Mouse (Mus musculus) gastrocnemius, postnatal 10 days (tissue): ENCODE data around the gene Adra1b. TPM values are rescaled to one million over a fixed set of nuclear protein-coding genes. Genes with fewer than 3 reads are reported as not detected.

Experiments used
- DNase-seq: peaks from one replicate; pipeline ENCODE4 v3.0.0; 2021; ENCODE audit warnings: mixed read lengths
- long read RNA-seq, 2 experiments: library from polyadenylated mRNA; stranded (forward); transcript quantifications; one replicate each; pipeline ENCODE4 v2.0.0; 2021
- total RNA-seq, 2 experiments: library from RNA; stranded (reverse); gene quantifications; 2 replicates each; pipeline ENCODE4 v1.2.3; 2021

Gene Adra1b
- under 1 TPM; 0.41 to 0.59 TPM for total RNA-seq
- long read RNA-seq, experiment 1: 0 reads
- long read RNA-seq, experiment 2: 0 reads

- no peak for DNase-seq
Measured at GRCm38 (mm10) chr11:43901051-43901654, at the start of gene Adra1b. TSS of gene Adra1b (minus strand) at chr11:43901210.

- no peak for DNase-seq
Measured at GRCm38 (mm10) chr11:43950274-43950673, 49.3 kb upstream of the Adra1b start.

- no peak for DNase-seq
Measured at GRCm38 (mm10) chr11:43943781-43944180, 42.8 kb upstream of the Adra1b start.

- DNase-seq: no peak
Measured at GRCm38 (mm10) chr11:43943167-43943566, 42.2 kb upstream of the Adra1b start.

GRCm38 (mm10) chr11:43940501-43941202 is 39.6 kb upstream of the Adra1b start:
- DNase-seq: no peak

GRCm38 (mm10) chr11:43936023-43936422 is 35.0 kb upstream of the Adra1b start:
- no peak for DNase-seq

- no peak for DNase-seq
Measured at GRCm38 (mm10) chr11:43933480-43933879, 32.5 kb upstream of the Adra1b start.

GRCm38 (mm10) chr11:43933000-43933399 is 32.0 kb upstream of the Adra1b start:
- DNase-seq: no peak

GRCm38 (mm10) chr11:43930191-43930590 is 29.2 kb upstream of the Adra1b start:
- DNase-seq: no peak

- DNase-seq: no peak
Measured at GRCm38 (mm10) chr11:43929706-43930105, 28.7 kb upstream of the Adra1b start.

- peak; percentile 35 for DNase-seq
Measured at GRCm38 (mm10) chr11:43929178-43929577, 28.2 kb upstream of the Adra1b start.

GRCm38 (mm10) chr11:43927133-43927815 is 26.3 kb upstream of the Adra1b start:
- DNase-seq: no peak

GRCm38 (mm10) chr11:43926163-43926562 is 25.2 kb upstream of the Adra1b start:
- no peak for DNase-seq

- DNase-seq: no peak
Measured at GRCm38 (mm10) chr11:43925584-43925983, 24.6 kb upstream of the Adra1b start.

GRCm38 (mm10) chr11:43921701-43922100 is 20.7 kb upstream of the Adra1b start:
- DNase-seq: no peak

GRCm38 (mm10) chr11:43919492-43920055 is 18.6 kb upstream of the Adra1b start:
- DNase-seq: no peak

GRCm38 (mm10) chr11:43914552-43915447 is 13.8 kb upstream of the Adra1b start:
- DNase-seq: no peak

GRCm38 (mm10) chr11:43912136-43912888 is 11.3 kb upstream of the Adra1b start:
- no peak for DNase-seq

GRCm38 (mm10) chr11:43911646-43912045 is 10.6 kb upstream of the Adra1b start:
- no peak for DNase-seq

GRCm38 (mm10) chr11:43903351-43903750 is 2.3 kb upstream of the Adra1b start:
- DNase-seq: no peak

- DNase-seq: no peak
Measured at GRCm38 (mm10) chr11:43899696-43900095, 1.3 kb downstream of the Adra1b start.
